Mouse (Mus musculus): ENCODE measurements at regions not wholly inside any gene's neighbourhood (a gene's known extent, or its start where the extent isn't known, plus 50 kb on each side); places are given as distances from the start of the nearest gene placed in this dataset.

DNA sequence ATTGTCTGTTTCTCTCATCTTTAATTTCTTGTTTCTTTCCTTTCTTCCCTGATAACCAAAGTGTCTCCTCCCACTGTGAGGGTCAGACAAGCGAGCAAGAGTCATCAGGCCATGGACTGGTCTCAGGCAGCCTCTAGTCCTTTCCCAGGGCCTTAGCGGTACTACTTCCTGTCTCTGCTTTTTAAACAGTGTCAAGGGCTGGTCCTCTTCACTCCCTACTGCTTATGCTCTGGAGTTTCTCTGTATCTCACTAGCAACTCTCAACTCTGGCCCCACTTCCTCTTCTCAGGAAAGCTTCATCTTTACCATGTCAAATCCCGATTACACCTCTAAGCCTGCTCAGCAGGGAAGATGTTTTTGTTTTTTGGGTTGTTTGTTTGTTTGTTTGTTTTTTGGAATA, 124.1 kb downstream of the Pten start:
- no peak for DNase-seq (ENCODE audit: low read depth in 1 of 2, low spot score in 2 of 2)

DNA sequence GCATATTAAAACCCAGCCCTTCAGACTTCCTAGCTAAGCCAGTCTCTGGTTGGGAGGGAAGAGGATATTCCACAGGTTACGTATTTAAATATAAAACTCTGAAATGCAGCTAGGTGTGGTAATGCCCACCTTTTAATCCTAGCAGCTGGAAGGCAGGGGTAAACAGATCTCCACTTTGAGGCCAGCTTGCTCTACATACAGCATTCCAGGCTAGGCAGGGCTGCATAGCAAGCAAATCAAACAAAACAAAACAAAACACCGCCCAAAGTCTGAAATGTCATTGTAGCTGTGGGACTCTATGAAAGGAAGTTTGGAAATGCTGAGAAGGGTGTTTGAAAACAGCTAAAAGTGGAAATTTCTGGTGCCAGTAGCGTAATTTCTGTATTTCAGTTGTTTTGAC, 127.0 kb downstream of the Pten start:
- no peak for DNase-seq (ENCODE audit: low read depth in 1 of 2, low spot score in 2 of 2)

DNA sequence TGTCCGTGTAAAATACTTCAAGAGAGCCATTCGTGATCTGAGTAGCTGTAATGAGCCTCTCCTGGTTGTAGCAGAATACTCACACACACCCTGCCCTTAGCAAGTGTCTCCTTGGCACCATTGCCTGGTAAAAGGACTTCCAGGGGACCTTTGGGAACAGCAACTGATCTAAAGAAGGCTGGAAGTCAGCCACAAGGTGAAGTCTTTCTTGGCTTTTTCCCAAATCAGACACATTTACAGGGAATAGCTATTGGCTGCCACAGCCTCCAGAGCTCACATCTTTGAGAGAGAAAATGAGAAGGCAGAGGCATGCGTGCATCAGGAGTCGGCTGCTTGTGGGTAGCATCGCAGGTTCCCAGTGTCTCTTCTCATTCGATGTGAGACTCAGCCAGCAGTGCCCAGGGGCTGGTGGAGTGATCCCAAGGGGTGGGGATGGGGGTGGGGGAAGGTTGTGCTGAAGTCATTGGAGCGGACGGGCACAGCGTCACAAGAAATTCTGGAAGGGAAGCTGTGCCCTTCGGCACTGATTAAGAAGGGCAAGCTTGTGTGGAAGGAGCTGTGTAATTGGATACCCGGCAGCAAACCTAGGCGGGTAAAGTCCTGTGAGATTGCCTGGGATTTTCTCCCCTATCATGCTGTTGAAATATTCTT, 128.3 kb downstream of the Pten start:
- no peak for DNase-seq (ENCODE audit: low read depth in 1 of 2, low spot score in 2 of 2)

DNA sequence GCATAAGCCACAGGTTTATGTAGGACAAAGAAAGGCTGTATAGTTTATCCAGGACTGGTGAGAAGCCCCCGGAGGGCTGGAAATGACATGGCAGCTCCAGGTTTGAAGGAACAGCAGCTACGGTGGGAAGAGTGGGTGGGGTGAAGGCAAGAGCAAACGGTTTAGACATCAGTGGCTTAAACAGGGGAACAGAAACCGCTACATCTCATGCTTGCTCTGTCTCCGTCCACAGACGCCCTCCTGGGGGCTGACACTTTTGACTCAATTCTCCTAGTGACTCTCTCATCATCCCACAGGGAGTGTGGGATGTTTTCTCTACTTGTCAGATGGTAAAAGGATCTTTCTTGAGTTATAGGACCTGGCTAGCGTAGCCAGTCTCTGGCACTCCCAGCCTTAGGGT, 129.9 kb downstream of the Pten start:
- DNase-seq (ENCODE audit: low read depth in 1 of 2, low spot score in 2 of 2) = no peak

DNA sequence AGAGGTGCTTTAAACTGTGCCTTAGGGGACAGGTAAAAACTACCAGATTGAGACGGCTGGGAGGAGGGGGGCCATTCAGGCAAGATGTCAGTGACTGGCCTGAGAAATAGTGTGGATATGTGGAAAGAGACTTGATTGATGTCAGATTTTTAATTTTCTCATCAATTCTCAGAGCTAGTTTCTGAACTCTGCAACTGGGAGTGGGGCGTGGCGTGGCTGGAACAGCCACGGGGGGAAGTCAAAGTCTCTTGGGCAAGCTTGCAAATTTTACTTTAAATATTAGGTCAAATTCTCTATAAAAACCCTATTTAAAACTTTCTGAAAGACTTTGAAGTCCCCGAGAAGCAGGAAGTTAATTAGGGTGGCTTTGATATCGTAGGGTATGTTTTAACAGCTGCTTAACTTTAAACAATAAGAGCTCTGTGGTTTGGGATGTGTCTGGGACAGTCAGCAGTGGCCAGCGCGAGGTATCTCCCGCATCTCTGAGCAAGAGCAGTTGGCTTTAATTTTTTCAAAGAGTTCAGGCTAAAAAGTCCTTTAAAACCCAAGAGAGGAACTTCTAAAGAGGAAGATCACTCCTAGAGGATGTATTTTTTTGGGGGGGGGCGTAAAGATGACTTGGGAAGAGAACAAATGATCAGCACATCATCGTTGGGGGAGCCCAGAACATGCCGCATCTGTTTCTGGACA, 131.5 kb downstream of the Pten start:
- no peak for DNase-seq (ENCODE audit: low read depth in 1 of 2, low spot score in 2 of 2)

DNA sequence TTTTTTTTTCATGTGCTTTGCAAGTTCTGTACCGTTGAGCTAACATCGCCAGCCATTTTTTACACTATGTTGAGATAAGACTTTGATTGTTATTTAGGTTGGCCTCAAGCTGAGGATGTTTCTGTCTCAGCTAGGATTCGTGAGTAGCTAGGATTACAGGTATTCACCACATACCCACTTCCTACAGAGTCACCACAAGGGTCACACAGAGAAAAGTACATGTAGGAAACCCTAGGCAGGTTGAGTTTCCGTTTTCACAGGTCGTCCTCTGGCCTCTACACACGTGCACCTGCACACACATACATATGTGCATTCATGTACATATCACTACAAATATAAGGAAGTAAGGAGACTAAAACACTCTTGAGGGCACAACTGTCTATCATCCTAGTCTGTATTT, 133.5 kb downstream of the Pten start:
- DNase-seq (ENCODE audit: low read depth in 1 of 2, low spot score in 2 of 2) = no peak

DNA sequence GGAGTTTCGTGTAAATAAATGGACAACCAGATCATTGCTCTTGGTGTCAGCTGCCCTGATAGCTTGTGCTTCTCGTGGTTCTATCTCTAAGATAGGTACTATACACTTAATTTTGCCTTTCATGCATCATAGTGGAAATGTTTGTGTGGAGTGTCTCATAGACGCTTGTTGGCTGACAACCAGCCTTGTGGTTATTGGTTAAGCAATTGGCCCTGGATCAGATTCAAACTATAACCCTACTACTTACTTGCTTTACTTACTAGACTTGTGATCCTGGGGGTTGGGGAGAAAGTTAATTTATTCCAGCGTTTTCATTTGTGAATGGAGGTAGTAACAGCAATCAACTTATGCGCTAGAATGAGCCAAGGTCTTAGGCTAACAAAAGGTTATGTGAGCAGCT, 135.2 kb downstream of the Pten start:
- DNase-seq (ENCODE audit: low read depth in 1 of 2, low spot score in 2 of 2) = no peak

DNA sequence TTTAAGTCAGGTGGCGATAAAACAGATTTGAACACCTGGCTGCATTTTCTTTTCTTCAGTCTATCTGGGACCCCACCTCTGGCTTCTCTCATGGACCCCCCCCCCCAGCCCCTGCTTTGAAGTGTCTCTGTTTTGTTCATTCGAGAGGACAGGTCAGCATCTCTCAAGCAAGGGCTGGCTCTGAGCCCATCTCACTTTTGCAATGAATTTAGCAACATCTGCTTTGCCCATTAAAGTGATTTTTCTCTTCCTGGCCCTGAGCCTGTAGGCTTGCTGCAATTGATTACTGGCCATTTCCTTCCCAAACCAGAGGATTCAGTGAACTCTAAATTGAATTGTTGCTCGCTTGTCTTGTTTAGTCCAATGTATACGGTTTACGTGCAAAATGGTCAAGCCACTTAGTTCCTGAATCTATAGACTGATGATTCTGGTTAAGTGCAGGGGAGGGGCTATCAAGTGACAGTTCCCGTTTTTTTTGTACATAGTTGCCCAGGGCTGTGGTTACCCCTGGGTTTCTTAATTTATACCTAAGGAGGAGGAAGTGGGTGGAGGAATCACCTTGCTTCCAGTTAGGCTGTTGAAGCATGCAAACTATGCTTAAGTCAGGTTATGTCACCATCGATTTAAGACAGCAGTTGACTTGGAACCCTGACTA, 146.3 kb downstream of the Pten start:
- DNase-seq (ENCODE audit: low read depth in 1 of 2, low spot score in 2 of 2) = peak; percentile 53 to 61

DNA sequence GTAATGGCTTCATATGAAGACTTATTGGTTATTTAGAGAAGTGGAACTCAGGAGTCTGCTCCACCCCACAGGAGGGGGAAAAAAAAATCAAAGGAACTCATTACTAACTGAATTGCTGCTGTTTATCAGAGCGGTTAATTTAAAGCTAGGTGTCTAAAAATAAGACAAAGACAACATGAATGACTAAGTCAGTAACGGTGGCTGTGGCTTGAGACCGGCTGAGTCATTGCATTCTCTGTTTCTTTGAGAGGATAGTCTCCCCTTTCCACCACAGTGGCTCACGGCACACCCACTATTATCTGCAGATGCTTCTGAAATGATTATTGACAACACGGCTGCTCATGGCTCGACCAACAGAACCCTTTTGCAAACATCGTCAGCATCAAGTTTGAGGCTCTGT, 147.2 kb downstream of the Pten start:
- DNase-seq (ENCODE audit: low read depth in 1 of 2, low spot score in 2 of 2) = no peak

DNA sequence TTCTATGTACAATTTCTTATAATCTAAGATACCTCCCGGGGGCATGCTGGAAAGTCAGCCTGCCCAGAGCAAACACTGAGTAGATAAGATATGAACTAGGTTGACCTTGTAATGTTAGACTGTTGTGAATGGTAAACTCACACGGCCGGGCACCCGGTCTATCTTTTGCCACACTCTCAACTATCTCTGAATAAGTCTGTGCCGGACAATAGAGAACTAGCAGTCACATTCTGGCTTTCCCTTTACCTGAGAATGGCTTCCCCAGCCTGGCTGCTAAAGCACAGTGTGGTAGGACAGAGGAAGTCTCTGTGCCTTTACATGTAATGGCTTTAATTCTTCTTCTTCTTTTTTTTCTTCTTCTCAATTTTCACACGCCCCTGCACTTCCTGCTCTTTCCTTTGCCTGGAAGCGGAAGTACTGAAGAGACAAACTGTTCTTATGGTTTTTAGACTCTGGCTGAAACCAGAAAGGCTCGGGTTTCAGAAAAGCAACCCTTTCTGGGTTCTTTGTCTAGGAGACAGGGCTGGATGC, 148.7 kb downstream of the Pten start:
- DNase-seq (ENCODE audit: low read depth in 1 of 2, low spot score in 2 of 2) = no peak

DNA sequence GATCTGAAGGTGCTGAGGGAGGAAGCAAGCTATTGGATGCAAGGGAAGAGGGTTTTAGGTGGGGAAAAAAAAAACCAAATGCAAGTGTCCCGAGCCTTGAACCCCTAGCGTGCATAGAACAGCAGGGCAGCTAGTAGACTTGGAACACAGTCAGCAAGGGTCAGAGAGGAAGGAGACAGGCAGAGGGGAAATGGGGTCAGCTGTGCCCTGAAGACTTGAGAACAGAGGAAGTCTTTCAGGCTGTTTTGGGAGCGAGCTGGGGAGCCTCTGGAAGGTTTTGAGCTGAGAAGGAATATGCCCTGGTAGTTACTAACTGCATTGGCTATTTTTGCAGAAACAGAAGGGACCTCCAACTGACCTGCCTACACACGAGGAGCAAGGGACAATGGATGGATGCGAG, 149.5 kb downstream of the Pten start:
- DNase-seq (ENCODE audit: low read depth in 1 of 2, low spot score in 2 of 2) = no peak

DNA sequence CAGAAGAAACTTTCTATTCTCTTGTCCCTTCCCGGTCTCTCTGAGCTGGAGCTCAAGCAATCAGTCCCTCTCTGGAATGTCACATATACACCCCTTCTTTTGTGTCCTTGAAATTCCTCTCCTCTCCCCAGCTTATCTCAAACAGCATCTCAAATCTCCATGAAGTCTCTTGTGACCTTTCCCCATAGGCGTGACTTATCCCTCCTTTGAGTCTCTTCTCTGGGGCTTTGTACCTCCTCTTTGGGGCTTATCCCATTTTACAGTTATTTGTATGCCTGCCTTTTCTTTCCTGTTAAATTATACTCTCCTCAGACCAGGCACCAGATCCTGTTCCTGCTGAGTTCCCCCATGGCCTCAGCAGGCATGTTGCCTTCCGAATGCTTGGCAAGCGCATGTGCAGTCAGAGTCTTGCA, 152.8 kb downstream of the Pten start:
- DNase-seq (ENCODE audit: low read depth in 1 of 2, low spot score in 2 of 2) = no peak

DNA sequence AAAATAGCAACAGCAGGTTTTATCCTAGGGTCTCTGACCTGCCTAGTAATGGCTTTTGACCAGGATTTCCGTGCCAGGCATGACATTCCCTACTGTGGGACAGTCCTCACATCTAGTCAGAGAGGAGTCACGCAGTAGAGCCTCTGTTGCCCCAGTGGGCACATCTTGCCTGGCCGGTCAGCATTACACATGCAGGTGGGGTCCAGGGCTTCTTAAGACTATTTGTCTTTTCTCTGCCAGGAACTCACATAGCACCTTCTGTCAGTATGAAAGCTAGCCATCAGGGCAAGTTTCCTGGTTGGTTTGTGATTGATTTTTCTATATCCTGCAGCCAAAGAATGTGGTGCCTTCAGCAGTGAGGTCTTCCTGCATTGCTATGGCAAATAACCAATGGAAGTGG, 155.0 kb downstream of the Pten start:
- DNase-seq (ENCODE audit: low read depth in 1 of 2, low spot score in 2 of 2) = no peak

DNA sequence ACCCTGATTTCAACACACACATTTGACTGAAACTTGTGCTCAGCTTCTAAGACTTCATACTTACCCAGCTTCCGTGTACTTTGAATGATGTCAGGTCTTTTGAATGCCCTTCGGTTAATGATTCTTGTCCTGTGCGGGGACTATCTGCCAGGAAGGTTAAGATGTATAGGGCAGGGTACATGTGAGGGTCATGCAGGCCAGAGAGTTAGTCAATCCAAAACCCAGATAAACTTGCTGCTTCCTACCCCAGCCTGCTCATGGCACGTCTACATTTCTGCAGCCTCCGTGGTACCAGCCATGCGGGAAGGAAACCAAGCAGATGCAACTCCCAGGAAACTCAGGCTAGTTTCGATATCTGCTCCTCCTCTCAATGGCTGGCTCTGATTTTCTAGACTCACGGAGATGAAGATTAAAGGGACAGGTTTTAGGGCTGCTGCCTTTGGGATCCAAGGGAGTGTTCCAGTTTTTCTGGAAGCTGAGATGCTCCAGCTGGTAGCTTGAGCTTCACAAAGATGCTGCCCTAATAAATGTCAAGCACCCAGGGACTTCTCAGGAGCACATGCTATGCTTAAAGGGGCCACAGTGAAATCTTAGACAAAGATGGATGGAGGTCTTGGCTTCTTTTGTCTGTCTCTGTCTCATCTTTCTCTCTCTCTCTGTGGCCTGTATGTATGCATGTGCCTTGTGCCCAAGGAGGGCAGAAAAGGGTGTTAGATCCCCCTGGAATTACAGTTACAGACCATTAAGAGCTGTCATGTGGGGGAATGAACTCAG, 159.4 kb downstream of the Pten start:
- DNase-seq (ENCODE audit: low read depth in 1 of 2, low spot score in 2 of 2) = no peak

DNA sequence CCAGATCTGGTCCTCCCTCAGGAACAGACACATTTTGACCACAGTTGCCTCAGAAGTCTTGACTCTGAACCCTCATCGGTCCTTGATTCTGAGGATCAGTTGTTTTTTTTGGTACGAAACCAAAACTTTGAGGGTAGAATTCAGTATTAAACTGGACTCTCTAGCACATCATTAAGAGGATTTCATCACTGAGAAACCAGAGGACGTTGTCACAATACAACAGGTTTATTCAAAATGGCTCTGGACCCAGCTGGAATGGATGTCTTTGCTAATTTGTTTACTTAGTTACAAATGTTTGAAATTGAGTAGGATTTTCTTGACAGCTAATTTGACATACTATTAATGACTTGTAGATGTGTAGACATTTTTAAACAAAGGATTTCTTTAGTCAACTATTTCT, 163.7 kb downstream of the Pten start:
- DNase-seq (ENCODE audit: low read depth in 1 of 2, low spot score in 2 of 2) = no peak

DNA sequence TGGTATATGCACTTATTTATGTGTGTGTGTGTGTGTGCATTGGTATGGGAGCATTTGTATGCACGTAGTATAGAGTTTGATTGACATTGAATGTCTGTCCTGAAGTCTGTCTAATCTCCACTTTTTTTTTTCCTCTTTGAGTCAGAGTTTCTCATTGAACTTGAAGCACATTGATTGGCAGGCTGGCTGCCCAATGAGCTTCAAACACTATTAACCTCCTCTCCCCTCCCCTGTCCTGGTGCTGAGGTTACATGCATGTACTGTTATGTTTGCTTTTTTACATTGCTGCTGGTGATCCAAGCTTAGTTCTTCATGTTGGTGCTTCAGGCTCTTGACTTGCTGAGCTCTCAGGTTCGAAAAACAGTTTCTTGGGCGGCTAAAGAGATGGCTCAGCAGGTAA, 166.6 kb downstream of the Pten start:
- DNase-seq (ENCODE audit: low read depth in 1 of 2, low spot score in 2 of 2) = no peak

DNA sequence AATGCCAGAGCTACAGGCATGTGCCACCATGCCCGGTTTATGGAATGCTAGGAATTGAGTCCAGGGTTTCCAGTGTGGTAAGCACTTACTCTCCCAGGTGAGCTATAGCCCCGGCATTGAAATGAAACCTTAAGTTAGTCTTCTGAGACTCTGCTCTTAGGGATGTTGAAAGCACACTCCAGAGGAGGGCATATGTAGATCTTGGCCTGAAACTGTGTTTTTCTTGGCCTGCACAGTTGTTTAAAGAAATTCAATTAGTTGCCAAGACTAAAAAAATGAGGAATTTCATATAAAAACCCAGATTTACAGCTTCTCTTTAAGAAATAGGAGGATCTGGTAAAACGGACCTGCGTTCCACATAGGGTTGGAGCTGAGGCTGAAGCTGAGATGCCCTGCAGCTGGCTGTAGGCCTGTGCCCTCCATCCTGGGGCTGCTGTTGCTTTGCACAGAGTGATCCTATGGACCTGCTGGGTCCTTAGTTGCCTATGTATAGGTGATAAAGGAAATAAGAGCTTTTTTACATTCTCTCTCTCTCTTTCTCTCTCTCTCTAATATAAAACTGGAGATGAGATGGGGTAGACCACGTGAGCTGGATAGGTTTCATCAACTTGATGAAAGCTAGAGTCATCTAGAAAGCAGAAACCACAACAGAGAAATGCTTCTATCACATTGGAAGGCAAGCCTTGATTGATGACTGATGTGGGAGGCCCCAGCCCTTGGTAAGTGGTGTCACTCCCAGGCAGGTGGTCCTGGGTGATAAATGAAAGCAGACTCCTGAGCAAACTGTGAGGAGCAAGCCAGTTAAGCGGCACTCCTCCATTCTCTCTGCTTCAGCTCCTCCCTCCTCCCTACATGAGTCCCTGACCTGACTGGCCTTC, 168.6 kb downstream of the Pten start:
- no peak for DNase-seq (ENCODE audit: low read depth in 1 of 2, low spot score in 2 of 2)

DNA sequence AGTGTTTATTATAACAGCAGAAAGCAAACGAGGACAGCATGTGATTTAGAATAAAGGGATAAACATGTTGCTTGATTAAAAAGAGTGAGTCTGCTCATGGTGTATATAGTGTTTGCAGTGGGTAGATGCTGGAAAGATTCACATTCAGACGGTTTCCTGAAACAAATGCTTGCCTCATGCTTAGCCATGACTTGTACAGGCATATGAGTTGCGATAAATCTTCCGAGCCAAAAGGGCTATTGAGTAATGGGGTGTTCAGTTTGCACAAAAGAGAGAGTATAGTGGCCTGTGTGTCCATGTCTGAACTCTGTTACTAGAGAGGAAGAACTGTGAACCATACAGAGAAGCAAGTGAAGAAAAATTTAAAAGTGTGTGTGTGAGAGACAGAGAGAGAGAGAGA, 169.3 kb downstream of the Pten start:
- no peak for DNase-seq (ENCODE audit: low read depth in 1 of 2, low spot score in 2 of 2)

DNA sequence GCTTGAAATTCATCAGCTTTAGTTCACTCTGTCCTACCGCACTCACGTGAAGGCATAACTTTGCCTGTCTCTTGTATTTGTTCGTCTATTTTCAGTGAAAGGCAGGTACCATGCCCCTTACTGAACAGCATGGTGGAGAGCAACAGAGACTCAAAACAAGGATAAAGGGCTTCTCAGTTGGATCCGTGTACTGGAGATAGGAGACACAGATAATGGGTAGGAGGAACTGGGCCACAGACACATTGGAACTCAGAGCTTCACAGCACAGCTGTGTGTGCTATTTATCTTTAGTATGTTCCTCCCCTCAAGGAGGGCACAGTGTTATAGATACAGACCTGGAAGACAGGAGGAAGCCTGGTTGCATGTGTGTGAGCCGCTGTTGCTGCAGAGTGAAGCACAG, 176.4 kb downstream of the Pten start:
- DNase-seq (ENCODE audit: low read depth in 1 of 2, low spot score in 2 of 2) = no peak

DNA sequence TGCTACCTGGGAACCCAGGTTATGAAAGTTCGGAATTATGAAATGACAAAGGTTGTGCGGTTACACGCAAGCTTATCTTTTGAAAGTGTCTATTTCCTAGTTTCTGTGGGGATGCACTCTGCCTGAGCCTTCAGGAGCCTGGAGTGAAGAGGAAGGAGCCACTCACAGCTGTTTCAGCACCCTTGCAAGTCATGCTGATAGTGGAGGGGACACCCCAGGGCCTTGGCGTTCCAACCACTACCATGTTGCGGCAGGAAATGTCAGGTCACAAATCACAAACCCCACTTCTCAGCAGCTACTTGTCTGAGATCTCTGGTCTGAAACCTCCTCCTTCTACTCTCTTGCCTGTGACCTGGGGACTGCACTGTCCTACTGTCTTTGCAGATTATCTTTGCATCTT, 178.3 kb downstream of the Pten start:
- no peak for DNase-seq (ENCODE audit: low read depth in 1 of 2, low spot score in 2 of 2)

DNA sequence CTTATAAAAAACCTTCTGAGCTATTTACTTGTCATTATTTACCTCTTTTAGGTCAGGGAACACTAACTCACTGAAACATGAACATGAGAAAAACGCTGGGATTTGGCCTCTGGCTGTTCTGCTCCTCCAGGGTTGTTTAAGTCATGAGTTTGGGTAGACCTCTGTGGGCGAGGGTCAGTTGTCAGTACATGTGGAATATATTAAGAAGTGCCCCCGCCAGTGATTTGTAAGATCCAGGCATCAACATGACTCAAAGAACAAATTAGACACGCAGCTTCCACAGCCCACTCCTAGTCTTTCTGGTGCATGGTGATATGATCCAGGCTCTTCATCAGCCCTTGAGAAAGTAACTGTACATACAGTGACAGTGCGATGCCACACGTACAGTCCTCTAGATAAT, 180.3 kb downstream of the Pten start:
- no peak for DNase-seq (ENCODE audit: low read depth in 1 of 2, low spot score in 2 of 2)

All from monocyte, adult 2 months (primary cell).